Mouse (Mus musculus) mouse trophoblast stem cell (cell line): Measurements from ENCODE around the gene Cmpk2.
"Not testable (repeated sequence)": the region's sequence is repeated elsewhere in the genome, so short reads cannot be mapped to it uniquely, and the experiment has no call there.

Experiments
- in situ Hi-C, 2 experiments: fragments of 300-500 bp; cut with MseI, MboI; formaldehyde crosslinking; loops; 2 replicates in 1 of 2; 3 replicates in 1 of 2; pipeline ENCODE4 v1.15.1; 2025

Gene Cmpk2

GRCm38 (mm10) chr12:26469098-26470041, at the start of gene Cmpk2:
TSS of gene Cmpk2 (plus strand) at chr12:26469204.
- in situ Hi-C loops = no loop called here

DNA sequence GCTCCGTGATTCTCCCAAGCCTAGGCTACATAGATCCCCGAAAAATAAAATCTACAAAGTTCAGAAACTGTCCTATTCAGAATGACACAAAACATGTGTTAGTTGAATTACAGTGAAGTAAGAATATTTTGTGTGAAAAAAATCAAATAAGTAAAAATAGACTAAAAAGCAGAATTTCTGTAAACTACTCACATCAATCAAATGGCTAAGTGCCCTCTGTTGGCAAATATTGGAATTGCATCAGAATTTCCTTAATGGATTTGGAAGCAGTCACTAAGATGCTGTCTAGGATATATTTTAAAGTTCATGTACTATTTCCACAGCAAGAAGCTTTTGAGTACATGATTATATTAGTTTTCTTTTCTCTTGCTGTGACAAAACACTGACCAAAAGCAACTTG, 44.2 kb upstream of the Cmpk2 start:
- in situ Hi-C loops = no loop called here

- in situ Hi-C loops = not testable (repeated sequence)
Observed at GRCm38 (mm10) chr12:26428771-26429170, 40.2 kb upstream of the Cmpk2 start.

DNA sequence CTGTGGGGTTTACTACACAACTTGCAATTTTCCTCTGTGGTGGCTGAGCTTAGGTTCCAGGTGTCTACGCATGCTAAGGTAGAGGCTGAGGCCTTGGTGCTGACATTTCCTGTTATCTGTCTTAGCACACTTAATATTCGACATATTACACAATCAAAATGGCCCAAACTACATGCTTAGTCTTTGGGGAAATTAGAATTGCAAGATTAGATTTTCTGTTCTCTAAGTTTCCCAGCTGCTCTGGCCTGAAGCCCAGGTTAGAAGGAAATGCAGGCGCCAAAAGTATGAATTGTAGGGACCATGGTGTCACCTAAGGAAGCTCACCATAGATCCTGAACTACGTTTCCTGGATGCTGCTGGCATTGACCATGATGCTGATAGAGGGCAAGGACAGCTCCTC, 32.7 kb upstream of the Cmpk2 start:
- in situ Hi-C loops = no loop called here

GRCm38 (mm10) chr12:26437950-26438349, 31.1 kb upstream of the Cmpk2 start:
- in situ Hi-C loops = no loop called here

DNA sequence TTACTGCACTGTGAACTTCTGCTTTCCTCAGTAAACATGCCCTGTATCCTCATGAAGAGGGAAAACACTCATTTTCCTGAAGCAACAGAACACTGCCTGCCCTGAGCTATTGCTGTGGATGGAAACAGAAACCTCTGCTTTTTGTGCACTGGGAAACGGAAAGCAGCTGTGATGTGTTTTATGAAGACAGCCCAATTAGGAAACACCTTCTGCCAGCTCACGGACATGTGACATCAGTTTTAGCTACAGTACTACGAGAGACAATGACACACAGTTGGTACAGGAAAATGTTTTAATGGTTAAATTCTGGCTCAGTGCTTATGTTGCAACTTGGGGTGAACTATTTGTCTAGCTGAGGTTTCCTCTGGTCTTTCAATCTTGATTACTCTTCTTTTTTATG, 29.6 kb upstream of the Cmpk2 start:
- in situ Hi-C loops = no loop called here

GRCm38 (mm10) chr12:26444054-26444453, 24.9 kb upstream of the Cmpk2 start:
- in situ Hi-C loops = no loop called here

DNA sequence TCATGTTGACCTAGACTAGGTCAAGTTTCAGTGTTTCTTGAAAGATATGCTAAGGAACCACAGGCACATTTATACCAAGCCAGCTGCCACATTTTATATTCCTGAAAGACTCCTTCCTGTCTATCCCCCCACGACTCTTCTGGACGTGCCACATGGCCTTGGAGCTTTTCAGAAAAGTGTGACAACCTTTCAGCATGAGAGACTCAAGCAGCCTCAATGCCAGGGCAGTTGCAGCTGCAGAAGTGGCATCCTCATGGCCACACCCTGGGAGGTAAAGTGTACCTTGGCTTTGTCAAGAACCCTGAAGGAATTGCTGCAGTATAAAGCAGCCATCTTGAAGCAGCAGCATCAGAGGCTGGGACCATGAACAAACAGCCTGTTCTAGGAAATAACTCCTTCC, 24.5 kb upstream of the Cmpk2 start:
- in situ Hi-C loops = no loop called here

- in situ Hi-C loops = no loop called here
Observed at GRCm38 (mm10) chr12:26446377-26447045, 22.5 kb upstream of the Cmpk2 start.

- in situ Hi-C loops = no loop called here
Observed at GRCm38 (mm10) chr12:26449483-26449882, 19.5 kb upstream of the Cmpk2 start.

DNA sequence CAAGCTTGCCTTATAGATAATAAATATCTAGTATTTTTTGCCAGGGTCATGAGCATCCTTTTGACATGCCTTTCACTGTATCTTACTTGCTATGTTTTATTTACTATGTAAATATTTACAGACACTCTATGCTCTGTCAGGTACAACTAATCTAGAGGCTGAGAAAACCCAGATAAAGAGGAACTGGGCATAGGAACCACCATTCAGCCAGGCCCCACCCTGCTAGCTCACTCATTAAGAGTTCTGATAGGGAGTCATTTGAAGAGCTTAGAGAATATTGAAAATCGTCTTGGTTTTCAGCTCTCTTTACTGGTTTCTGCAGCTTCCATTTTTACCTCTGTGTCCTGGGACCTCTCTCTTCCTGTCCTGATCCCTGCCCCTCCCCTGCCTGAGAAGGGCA, 17.9 kb upstream of the Cmpk2 start:
- in situ Hi-C loops = no loop called here

DNA sequence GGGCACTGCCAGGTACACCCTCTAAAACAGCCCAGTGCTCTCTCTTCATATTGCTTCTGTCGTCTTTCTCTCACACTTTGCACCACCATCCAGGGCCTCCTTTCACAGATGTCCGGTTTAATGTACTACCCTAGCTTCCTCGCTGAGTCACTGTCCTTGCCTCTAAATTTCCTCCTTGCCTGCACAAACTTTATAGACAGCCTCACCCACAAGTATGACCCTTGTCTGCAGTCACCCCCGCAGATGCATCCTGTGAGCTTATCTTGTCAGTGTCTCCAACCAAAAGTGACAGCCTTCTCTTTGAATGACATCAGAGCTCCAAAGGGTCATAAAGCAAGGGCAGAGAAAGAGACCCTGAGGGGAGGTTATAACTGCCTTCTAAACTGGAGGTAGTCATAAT, 16.1 kb upstream of the Cmpk2 start:
- in situ Hi-C loops = no loop called here

GRCm38 (mm10) chr12:26454682-26455081, 14.3 kb upstream of the Cmpk2 start:
- in situ Hi-C loops = no loop called here

DNA sequence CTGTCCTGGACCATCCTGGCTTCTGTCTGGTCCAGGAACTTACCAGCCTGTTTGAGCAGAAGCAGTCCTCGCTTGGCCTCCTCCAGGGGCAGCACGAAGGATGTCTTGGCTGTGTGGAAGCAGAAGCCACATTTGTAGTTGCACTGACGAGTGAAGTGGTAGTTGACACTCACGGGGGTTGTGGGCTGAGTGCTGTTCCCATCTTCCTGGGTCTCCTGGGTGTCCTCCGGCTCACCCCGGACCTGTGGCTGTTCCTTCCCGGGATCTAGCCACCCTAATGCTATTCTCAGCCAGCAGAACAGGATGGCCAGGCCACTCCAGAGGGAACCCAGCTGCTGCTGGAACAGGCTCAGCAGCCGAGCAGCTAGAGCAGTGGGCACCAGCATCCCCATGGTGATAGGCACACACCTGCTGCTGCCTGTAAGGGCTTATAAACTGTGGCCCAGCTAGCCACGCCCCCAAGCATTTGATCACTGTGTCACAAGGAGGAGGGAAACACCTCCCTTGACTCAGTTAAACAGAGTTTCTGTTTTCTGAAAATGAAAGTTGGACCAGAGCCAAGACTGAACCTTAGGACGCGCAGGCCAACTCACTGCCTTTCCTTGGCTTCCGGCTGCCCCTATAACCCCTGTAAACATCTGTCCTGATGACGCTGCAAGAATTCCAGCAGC, 12.8 kb upstream of the Cmpk2 start, which contains the start of gene Rsad2:
TSS of gene Rsad2 (minus strand) at position 425 of the 671 bp plus-strand sequence.
- in situ Hi-C loops = no loop called here

- in situ Hi-C loops = no loop called here
Observed at GRCm38 (mm10) chr12:26460091-26460490, 8.9 kb upstream of the Cmpk2 start.

GRCm38 (mm10) chr12:26465600-26465999, 3.4 kb upstream of the Cmpk2 start:
- in situ Hi-C loops = no loop called here

DNA sequence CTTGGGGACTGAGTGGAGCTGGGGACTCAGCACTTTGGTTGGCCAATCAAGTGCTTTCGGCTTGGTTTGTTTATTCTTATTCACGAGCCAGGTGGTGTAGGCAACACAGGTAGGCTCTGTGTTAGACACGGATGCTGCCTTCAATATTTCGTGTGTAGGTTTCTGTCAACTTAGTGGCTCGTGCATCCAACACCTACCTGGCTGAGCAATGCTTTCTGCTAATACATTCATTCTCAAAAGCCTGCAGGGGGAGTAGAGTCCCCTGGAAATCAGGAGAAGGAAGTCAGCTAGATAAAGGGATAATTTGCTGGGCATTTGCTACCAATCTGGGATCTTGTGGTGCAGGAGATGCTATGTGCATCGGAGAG, 1.0 kb downstream of the Cmpk2 start:
- in situ Hi-C loops = no loop called here

DNA sequence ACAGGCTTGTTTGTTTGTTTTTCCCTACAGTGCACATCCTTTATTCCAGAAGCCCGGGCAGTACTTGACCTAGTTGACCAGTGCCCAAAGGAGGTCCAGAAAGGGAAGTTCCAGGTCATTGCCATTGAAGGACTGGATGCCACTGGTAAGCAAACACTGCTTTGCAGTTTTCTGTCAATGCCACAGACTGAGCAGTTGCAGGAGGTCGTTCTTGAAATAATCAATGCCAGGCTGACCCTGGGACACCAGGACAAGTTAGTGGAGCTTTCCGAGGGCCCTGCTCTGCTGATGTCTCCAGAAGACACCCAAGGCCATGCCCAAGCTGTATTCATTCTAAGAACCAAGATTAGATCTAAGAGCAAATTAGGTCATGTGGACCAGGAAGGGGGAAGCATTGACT, 2.4 kb downstream of the Cmpk2 start:
- in situ Hi-C loops = no loop called here

DNA sequence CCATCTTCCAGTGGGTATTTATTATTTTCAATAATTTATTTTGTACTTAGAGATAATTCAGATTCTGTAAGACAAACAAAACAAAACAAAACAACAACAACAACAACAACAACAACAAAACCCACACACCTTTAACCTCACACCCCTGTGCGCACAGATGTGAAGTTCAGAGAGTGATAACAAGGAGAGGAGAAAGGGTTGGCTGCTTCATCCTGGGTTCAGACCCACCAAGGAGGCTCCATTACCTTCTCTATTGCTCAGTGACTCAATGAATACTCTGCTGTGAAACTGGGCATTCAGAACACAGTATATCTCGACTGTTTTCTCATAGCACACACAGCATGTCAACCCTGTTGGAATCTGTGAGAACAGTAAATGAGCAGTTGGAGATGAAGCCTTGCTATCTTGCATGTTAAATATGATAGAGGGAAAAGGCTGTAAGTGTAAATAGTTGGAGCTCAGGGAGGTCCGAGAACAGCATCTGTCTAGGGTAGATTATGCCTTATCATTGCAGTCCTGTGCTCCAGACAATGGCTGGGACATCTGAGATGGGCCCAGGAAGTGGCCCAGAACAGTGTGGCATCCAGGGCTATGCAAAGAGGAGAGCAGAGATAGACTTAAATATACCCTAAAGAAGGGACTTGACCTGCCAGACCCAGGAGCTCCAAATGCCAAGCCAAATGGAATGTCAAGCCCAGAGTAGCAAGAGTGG, 3.9 kb downstream of the Cmpk2 start:
- in situ Hi-C loops = no loop called here

GRCm38 (mm10) chr12:26473746-26474145, 4.7 kb downstream of the Cmpk2 start:
- in situ Hi-C loops = no loop called here

DNA sequence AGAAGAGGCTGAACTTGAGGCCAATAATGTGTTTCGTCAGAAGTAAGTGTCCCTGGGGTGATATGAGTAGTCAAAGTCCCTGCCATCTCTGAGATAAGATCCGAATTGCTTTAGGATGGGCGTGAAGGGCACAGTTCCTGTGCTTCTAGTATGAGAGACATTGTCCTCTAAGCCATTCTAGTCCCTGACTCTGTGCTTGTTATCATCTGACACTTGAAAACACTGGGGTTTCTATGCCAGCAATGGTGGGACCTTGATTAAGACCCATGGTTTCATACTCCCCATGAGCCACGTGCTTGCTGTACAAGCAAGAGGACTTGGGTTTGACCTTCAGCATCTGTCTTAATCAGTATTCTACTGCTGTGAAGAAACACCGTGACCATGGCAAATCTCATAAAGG, 8.2 kb downstream of the Cmpk2 start:
- in situ Hi-C loops = no loop called here
